Mouse (Mus musculus): ENCODE measurements around the gene Hdc. TPM values are rescaled to one million over a fixed set of nuclear protein-coding genes. Genes with fewer than 3 reads are reported as not detected.

Gene Hdc
- polyA plus RNA-seq, 1 experiment from 2014 or later, result 6.2 TPM

DNA sequence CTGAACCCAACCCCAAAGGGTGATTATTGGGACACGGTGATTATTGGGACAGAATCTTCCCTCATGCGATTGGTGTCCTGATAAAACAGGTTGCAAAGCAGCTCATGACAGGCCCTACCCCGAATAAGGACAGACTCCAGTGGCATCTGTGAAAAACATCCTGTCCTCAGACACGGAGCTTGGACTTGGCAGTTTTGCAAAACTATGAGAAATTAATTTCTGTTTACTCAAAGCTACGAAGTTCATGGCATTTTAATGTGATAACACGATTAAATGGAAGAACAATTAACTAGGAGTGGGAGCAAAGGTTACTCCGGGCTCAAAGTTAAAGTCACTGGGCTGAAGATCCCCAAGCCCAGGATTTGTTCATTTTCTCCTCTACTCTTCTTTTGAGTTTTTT is 69.4 kb downstream of the Hdc start:
- Histone ChIP-seq H3K27ac (replicated peaks in 1 of 2; ENCODE audit: control insufficient read depth in 1 of 2, insufficient read depth in 1 of 2, low read depth in 2 of 2, low read length in 2 of 2) (no peak overlapping the region), H3K4me1 (ENCODE audit: control insufficient read depth in 2 of 2, insufficient read depth in 2 of 2, low read length in 2 of 2) (peaks cover 3 to 5% of the 10 kb centered on the region in 2 experiments; a peak in 1 of 4 replicates), H3K27me3 (ENCODE audit: control insufficient read depth, insufficient read depth, low read length) (peaks cover 47% of the 10 kb centered on the region), H3K9ac (ENCODE audit: low read length) (no peak overlapping the region), H3K9me3 (ENCODE audit: control insufficient read depth, low read length) (no peaks in the 10 kb centered on the region), H3K4me3 (ENCODE audit: control insufficient read depth in 1 of 2, insufficient read depth in 1 of 2, low read depth in 1 of 2, low read length in 2 of 2) (no peak overlapping the region), H3K36me3 (ENCODE audit: control insufficient read depth, insufficient read depth, low read length) (no peaks in the 10 kb centered on the region), H3K4me2 (ENCODE audit: low read length) (no peak overlapping the region)
- ATAC-seq (ENCODE audit: insufficient number of reproducible peaks, insufficient read depth, low FRiP score, low read depth), result no peak
- 76% methylated on average over 7 of the region's 7 CpGs for WGBS

- Histone ChIP-seq H3K4me1 (ENCODE audit: control insufficient read depth in 2 of 2, insufficient read depth in 2 of 2, low read length in 2 of 2) (no peaks in the 10 kb centered on the region), H3K27me3 (ENCODE audit: control insufficient read depth, insufficient read depth, low read length) (peaks cover 15% of the 10 kb centered on the region), H3K9me3 (ENCODE audit: control insufficient read depth, low read length) (no peaks in the 10 kb centered on the region), H3K4me2 (ENCODE audit: low read length) (no peak overlapping the region), H3K27ac (replicated peaks in 1 of 2; ENCODE audit: control insufficient read depth in 1 of 2, insufficient read depth in 1 of 2, low read depth in 2 of 2, low read length in 2 of 2) (no peak overlapping the region), H3K9ac (ENCODE audit: low read length) (no peak overlapping the region), H3K4me3 (ENCODE audit: control insufficient read depth in 1 of 2, insufficient read depth in 1 of 2, low read depth in 1 of 2, low read length in 2 of 2) (no peak overlapping the region), H3K36me3 (ENCODE audit: control insufficient read depth, insufficient read depth, low read length) (no peaks in the 10 kb centered on the region)
- ATAC-seq (ENCODE audit: insufficient number of reproducible peaks, insufficient read depth, low FRiP score, low read depth), result no peak
- whole genome bisulfite sequencing, result 70% methylated on average over 3 of the region's 3 CpGs
Measured at GRCm38 (mm10) chr2:126546392-126546791, 72.7 kb downstream of the Hdc start.

DNA sequence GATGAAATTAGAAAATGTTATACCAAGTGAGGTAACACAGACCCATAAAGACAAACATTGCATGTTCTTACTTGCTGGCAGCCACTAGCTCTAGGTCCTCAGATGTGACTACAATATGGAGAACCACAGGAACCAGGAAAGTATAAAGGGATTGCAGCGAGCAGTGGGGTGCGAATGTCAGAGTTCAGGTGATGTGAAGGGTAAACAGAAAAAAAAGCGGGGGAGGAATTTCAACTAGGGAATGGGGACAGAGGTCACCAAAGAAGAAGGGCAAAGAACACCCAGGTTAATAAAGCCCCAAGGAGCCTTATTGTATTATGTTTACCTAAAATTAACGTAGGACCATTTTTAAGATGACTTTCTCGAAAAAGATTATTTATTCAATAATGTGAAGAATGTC is 73.8 kb downstream of the Hdc start:
- Histone ChIP-seq H3K27me3 (ENCODE audit: control insufficient read depth, insufficient read depth, low read length) (peaks cover 4% of the 10 kb centered on the region; the same call in 1 of the 2 replicates), H3K9ac (ENCODE audit: low read length) (no peak overlapping the region), H3K27ac (replicated peaks in 1 of 2; ENCODE audit: control insufficient read depth in 1 of 2, insufficient read depth in 1 of 2, low read depth in 2 of 2, low read length in 2 of 2) (no peak overlapping the region), H3K9me3 (ENCODE audit: control insufficient read depth, low read length) (no peaks in the 10 kb centered on the region), H3K4me1 (ENCODE audit: control insufficient read depth in 2 of 2, insufficient read depth in 2 of 2, low read length in 2 of 2) (peaks cover 0 to 4% of the 10 kb centered on the region in 2 experiments; a peak in 2 of 4 replicates), H3K4me2 (ENCODE audit: low read length) (no peak overlapping the region), H3K36me3 (ENCODE audit: control insufficient read depth, insufficient read depth, low read length) (no peaks in the 10 kb centered on the region), H3K4me3 (ENCODE audit: control insufficient read depth in 1 of 2, insufficient read depth in 1 of 2, low read depth in 1 of 2, low read length in 2 of 2) (no peak overlapping the region)
- ATAC-seq (ENCODE audit: insufficient number of reproducible peaks, insufficient read depth, low FRiP score, low read depth), result no peak
- WGBS, result 69% methylated on average over 5 of the region's 5 CpGs

Other genes starting within 250 kb of the Hdc start
- 0.08 and 0.16 TPM in 2 replicates for gene Atp8b4, start 118.6 kb downstream of the Hdc start, polyA plus RNA-seq (2014; fragmentation: Nextera tagmentation; extraction: Ambion mirVana)
- 0.09 and 0.38 TPM in 2 replicates for gene Slc27a2, start 66.9 kb downstream of the Hdc start, polyA plus RNA-seq (2014; fragmentation: Nextera tagmentation; extraction: Ambion mirVana)
- gene Gabpb1, start 57.0 kb upstream of the Hdc start, polyA plus RNA-seq (2014; fragmentation: Nextera tagmentation; extraction: Ambion mirVana), result 33.4 and 34.0 TPM in 2 replicates
- 32.1 and 32.8 TPM in 2 replicates for gene Usp8, start 88.0 kb upstream of the Hdc start, polyA plus RNA-seq (2014; fragmentation: Nextera tagmentation; extraction: Ambion mirVana)
- gene Usp50, start 164.2 kb upstream of the Hdc start, polyA plus RNA-seq (2014; fragmentation: Nextera tagmentation; extraction: Ambion mirVana), result 3.0 and 3.4 TPM in 2 replicates